Mouse (Mus musculus) midbrain, postnatal 0 days (tissue): ENCODE data around the gene Bbc3. TPM values are rescaled to one million over a fixed set of nuclear protein-coding genes. Genes with fewer than 3 reads are reported as not detected.
"Not testable (repeated sequence)": the region's sequence is repeated elsewhere in the genome, so short reads cannot be mapped to it uniquely, and the experiment has no call there.

ENCODE experiments used
- ATAC-seq: fragments of 200-750 bp; cut with Nextera tagmentation; 2 replicates; pipeline ENCODE4 v1.8.0; 2017; ENCODE audit warnings: moderate number of reproducible peaks, mild to moderate bottlenecking, moderate TSS enrichment, moderate library complexity; ENCODE audit not compliant: low FRiP score
- DNase-seq: peaks from one replicate; pipeline ENCODE4 v3.0.0-alpha.2; 2015; ENCODE audit warnings: low spot score
- H3K27ac ChIP-seq: fragments of 300-500 bp; sonication (generic); 2 replicates; pipeline ENCODE4 v1.5.1; 2014; ENCODE audit warnings: low read depth, mild to moderate bottlenecking, low read length, mixed read lengths
- H3K27me3 ChIP-seq: fragments of 300-500 bp; sonication (generic); 2 replicates; pipeline ENCODE4 v1.6.1; 2014; ENCODE audit warnings: low read length, control low read depth, mixed read lengths; ENCODE audit not compliant: insufficient read depth
- H3K36me3 ChIP-seq: fragments of 300-500 bp; sonication (generic); 2 replicates; pipeline ENCODE4 v1.6.1; 2014; ENCODE audit warnings: low read length, control low read depth, mixed read lengths; ENCODE audit not compliant: insufficient read depth
- H3K4me1 ChIP-seq: fragments of 300-500 bp; sonication (generic); 2 replicates; pipeline ENCODE4 v1.6.1; 2014; ENCODE audit warnings: mild to moderate bottlenecking, control low read depth, antibody characterized with exemption, low read length, mixed read lengths; ENCODE audit not compliant: insufficient read depth
- H3K4me2 ChIP-seq: fragments of 300-500 bp; sonication (generic); 2 replicates; pipeline ENCODE4 v1.6.1; 2014; ENCODE audit warnings: low read depth, mild to moderate bottlenecking, low read length, mixed read lengths; ENCODE audit not compliant: poor library complexity, severe bottlenecking
- H3K4me3 ChIP-seq: fragments of 300-500 bp; sonication (generic); 2 replicates; pipeline ENCODE4 v1.5.1; 2014; ENCODE audit warnings: low read depth, mild to moderate bottlenecking, low read length, moderate library complexity
- H3K9ac ChIP-seq: fragments of 300-500 bp; sonication (generic); replicated peaks from 2 replicates; pipeline ENCODE4 v1.6.1; 2014; ENCODE audit warnings: mild to moderate bottlenecking, low read length, moderate library complexity, mixed read lengths; ENCODE audit not compliant: poor library complexity, severe bottlenecking
- H3K9me3 ChIP-seq: fragments of 300-500 bp; sonication (generic); 2 replicates; pipeline ENCODE4 v1.6.1; 2016; ENCODE audit warnings: low read length, control low read depth
- CTCF ChIP-seq: IDR thresholded peaks from 2 replicates; pipeline ENCODE4 v1.5.1; 2016; ENCODE audit warnings: antibody characterized with exemption, mild to moderate bottlenecking
- whole genome bisulfite sequencing: fragments of 180-500 bp; shearing (Covaris S2); extraction: QIAGEN DNeasy Blood & Tissue Kit; methylation state at CpG from one replicate; pipeline ENCODE4 v1.1.7; 2014; 5-methylcytosine and 5-hydroxymethylcytosine counted together
- polyA plus RNA-seq: library from polyadenylated mRNA; unstranded; fragments of >200 nt; fragmentation: Nextera tagmentation; extraction: Ambion mirVana; gene quantifications from 2 replicates; pipeline ENCODE4 v1.2.1, GENCODE M21; 2015
- total RNA-seq: library from RNA; depleted of rRNA; stranded (reverse); fragments of >200 nt; gene quantifications from 2 replicates; pipeline ENCODE4 v1.2.3, GENCODE M21; 2014

Gene Bbc3
- total and polyA plus RNA-seq, 2 experiments from 2014 or later, result 38.9 to 45.1 TPM

- peak overlapping the region; percentile 34 for H3K4me3 ChIP-seq
- H3K36me3 ChIP-seq, result no peaks in the 10 kb centered on the region
- peak overlapping the region; percentile 58 for H3K4me2 ChIP-seq
- H3K27me3 ChIP-seq, result no peaks in the 10 kb centered on the region
- DNase-seq (peak; percentile 92), ATAC-seq (peak; percentile 31)
- peaks cover 4% of the 10 kb centered on the region; the same call in 1 of the 2 replicates for H3K4me1 ChIP-seq
- H3K27ac ChIP-seq, result peak overlapping the region; percentile 55; the same call in 1 of the 2 replicates
- H3K9me3 ChIP-seq, result no peaks in the 10 kb centered on the region
- TF ChIP-seq CTCF, result peak; percentile 48
- WGBS, result under 1% methylated on average over 20 of the region's 22 CpGs
- H3K9ac ChIP-seq, result peak overlapping the region; percentile 42
Observed at GRCm38 (mm10) chr7:16296766-16297390, 11.3 kb upstream of the Bbc3 start.

GRCm38 (mm10) chr7:16297616-16298015 lies 10.6 kb upstream of the Bbc3 start:
- peaks cover 4% of the 10 kb centered on the region; the same call in 1 of the 2 replicates for H3K4me1 ChIP-seq
- H3K27me3 ChIP-seq, result no peaks in the 10 kb centered on the region
- 0 out of 2 replicates have a peak overlapping the region, but pooled peaks have one; percentile 34 for H3K4me3 ChIP-seq
- TF ChIP-seq CTCF, result no peak
- DNase-seq, result no peak
- H3K9me3 ChIP-seq, result no peaks in the 10 kb centered on the region
- H3K36me3 ChIP-seq, result no peaks in the 10 kb centered on the region
- no peak for ATAC-seq
- 71% methylated on average over 2 of the region's 2 CpGs for WGBS
- no peak overlapping the region for H3K4me2 ChIP-seq
- H3K9ac ChIP-seq, result no peak overlapping the region
- H3K27ac ChIP-seq, result no peak overlapping the region

GRCm38 (mm10) chr7:16298927-16299326 lies 9.3 kb upstream of the Bbc3 start:
- no peaks in the 10 kb centered on the region for H3K27me3 ChIP-seq
- H3K9me3 ChIP-seq, result no peaks in the 10 kb centered on the region
- H3K4me2 ChIP-seq, result peak overlapping the region; percentile 78
- TF ChIP-seq CTCF, result no peak
- peak overlapping the region; percentile 67 for H3K27ac ChIP-seq
- ATAC-seq, result no peak
- no peak overlapping the region for H3K9ac ChIP-seq
- peaks cover 4% of the 10 kb centered on the region; the same call in 1 of the 2 replicates for H3K4me1 ChIP-seq
- 75% methylated on average over 5 of the region's 5 CpGs for WGBS
- peak overlapping the region; percentile 42 for H3K4me3 ChIP-seq
- no peak for DNase-seq
- H3K36me3 ChIP-seq, result no peaks in the 10 kb centered on the region

GRCm38 (mm10) chr7:16299419-16300035 lies 8.7 kb upstream of the Bbc3 start:
- Histone ChIP-seq H3K9ac (peak overlapping the region; percentile 15), H3K27me3 (no peaks in the 10 kb centered on the region), H3K27ac (peak overlapping the region; percentile 67), H3K4me3 (peak overlapping the region; percentile 42), H3K9me3 (no peaks in the 10 kb centered on the region), H3K4me2 (peak overlapping the region; percentile 78), H3K36me3 (no peaks in the 10 kb centered on the region), H3K4me1 (peaks cover 4% of the 10 kb centered on the region; the same call in 1 of the 2 replicates)
- peak; percentile 97 for DNase-seq
- WGBS, result 0% methylated on average over 52 of the region's 52 CpGs
- peak; percentile 94 for ATAC-seq
- TF ChIP-seq CTCF, result no peak; the same call in 1 of the 2 replicates

- H3K36me3 ChIP-seq, H3K4me3 ChIP-seq, H3K27ac ChIP-seq, H3K9me3 ChIP-seq, H3K4me2 ChIP-seq, H3K4me1 ChIP-seq, DNase-seq, H3K9ac ChIP-seq, ATAC-seq, H3K27me3 ChIP-seq: not testable (repeated sequence)
- 82% methylated on average over 6 of the region's 6 CpGs for WGBS
Observed at GRCm38 (mm10) chr7:16307141-16307540, 1.1 kb upstream of the Bbc3 start.
